Mouse (Mus musculus): ENCODE results near the gene Ltb4r1. TPM values are rescaled to one million over a fixed set of nuclear protein-coding genes. Genes with fewer than 3 reads are reported as not detected.
"Not testable (repeated sequence)": the region's sequence is repeated elsewhere in the genome, so short reads cannot be mapped to it uniquely, and the experiment has no call there.

The Ltb4r1 gene
- polyA plus RNA-seq, 1 experiment from 2014 or later, result 0.49 TPM

DNA sequence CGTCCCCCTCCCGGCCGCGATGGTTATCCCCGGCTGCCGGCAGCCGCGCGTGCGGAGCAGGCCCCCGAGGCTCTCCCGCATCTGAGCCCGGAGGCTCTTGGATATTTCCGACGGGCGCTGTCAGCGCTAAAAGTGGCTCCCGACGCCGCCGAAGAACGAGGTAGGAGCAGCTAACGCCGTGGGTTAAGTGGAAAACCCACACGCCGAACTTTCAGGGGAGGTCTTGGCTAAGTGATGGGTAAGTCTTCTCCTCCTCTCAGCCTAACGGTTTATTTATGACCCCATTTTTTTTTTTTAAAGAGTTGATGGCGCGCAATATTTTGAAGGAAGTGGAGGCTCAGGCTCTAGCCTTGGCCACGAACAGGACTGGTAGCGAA is 19.9 kb upstream of the Ltb4r1 start:
- 0% methylated on average over 31 of the region's 31 CpGs for WGBS
- H3K4me2 ChIP-seq, result peak overlapping the region; percentile 99
- H3K9ac ChIP-seq, result peak overlapping the region; percentile 88
- no peak for ATAC-seq (ENCODE audit: insufficient number of reproducible peaks, low FRiP score)
- peak overlapping the region; percentile 20; the same call in 1 of the 2 replicates for H3K27ac ChIP-seq (ENCODE audit: poor library complexity, severe bottlenecking)
- H3K9me3 ChIP-seq (replicated peaks), result no peaks in the 10 kb centered on the region
- H3K27me3 ChIP-seq (replicated peaks), result no peaks in the 10 kb centered on the region
- H3K36me3 ChIP-seq, result peaks cover 34% of the 10 kb centered on the region
- peak overlapping the region; percentile 84 for H3K4me3 ChIP-seq
- H3K4me1 ChIP-seq (replicated peaks), result peaks cover 22% of the 10 kb centered on the region

DNA sequence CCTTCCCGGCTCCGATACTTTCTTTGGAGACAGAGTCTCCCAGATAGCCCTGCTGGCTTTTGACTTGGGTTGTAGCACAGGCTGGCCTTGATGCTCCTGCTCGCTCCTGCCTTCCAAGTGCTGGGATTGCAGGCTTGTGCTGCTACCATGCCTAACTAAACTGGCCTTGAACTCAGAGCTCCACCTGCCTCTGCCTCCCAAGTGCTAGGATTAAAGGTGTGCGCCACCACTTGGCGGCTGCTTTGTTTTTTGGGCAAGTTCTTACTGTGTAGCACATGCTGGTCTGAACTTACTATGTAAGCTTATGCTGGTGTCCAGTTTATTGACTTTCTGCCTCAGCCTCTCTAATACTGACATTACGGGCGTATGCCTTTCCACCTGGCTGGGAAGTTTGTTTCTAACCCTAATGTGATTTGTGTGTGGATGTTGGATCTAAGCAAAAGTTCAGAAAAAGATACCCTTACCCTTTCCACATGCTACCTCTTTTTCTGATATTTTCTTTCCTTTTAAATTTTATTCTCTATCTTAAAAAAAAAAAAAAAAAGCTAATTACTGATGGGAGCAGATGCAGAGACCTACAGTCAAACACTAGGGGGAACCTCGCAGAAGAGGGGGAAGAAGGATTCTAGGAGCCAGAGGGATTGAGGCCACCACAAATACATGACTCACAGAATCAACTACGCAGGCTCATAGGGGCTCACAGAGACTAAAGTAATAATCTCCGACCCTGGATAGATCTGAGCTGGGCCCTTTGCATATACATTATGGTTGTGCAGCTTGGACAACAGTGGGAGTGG is 18.5 kb upstream of the Ltb4r1 start:
- Histone ChIP-seq H3K36me3 (peaks cover 38% of the 10 kb centered on the region), H3K4me3 (no peak overlapping the region), H3K4me2 (peak overlapping the region; percentile 99; the same call in 1 of the 2 replicates), H3K9ac (no peak overlapping the region), H3K27me3 (replicated peaks) (no peaks in the 10 kb centered on the region), H3K4me1 (replicated peaks) (peaks cover 22% of the 10 kb centered on the region), H3K27ac (ENCODE audit: poor library complexity, severe bottlenecking) (no peak overlapping the region), H3K9me3 (replicated peaks) (no peaks in the 10 kb centered on the region)
- ATAC-seq (ENCODE audit: insufficient number of reproducible peaks, low FRiP score), result no peak
- WGBS, result 89% methylated on average over 10 of the region's 10 CpGs

DNA sequence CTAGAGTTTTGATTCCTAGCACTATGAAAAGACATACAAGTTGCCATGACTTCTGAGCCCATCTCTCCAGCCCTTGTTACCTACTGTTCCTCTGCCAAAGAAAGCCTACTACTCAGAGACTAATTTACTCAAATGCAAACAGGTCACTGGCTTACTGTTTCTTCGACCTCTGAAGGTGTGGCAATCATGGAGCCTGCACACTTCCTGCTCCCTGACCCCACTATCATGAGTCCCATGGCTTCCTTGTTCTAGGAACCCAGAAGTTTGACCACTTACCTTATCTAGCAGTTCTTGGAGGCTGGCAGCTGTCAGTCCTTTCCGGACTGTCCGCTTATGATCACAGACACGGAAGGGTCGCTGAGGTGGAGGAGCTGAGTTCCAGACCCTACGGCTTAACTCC is 8.2 kb upstream of the Ltb4r1 start:
- H3K4me3 ChIP-seq, result no peak overlapping the region
- H3K36me3 ChIP-seq, result peaks cover 41% of the 10 kb centered on the region
- H3K4me2 ChIP-seq, result peak overlapping the region; percentile 54
- ATAC-seq (ENCODE audit: insufficient number of reproducible peaks, low FRiP score), result no peak
- peak overlapping the region; percentile 40; the same call in 1 of the 2 replicates for H3K9ac ChIP-seq
- H3K4me1 ChIP-seq (replicated peaks), result peaks cover 22% of the 10 kb centered on the region
- 0 out of 2 replicates have a peak overlapping the region, but pooled peaks have one; percentile 6 for H3K27ac ChIP-seq (ENCODE audit: poor library complexity, severe bottlenecking)
- peaks cover 18% of the 10 kb centered on the region for H3K27me3 ChIP-seq (replicated peaks)
- 34% methylated on average over 6 of the region's 6 CpGs for WGBS
- no peaks in the 10 kb centered on the region for H3K9me3 ChIP-seq (replicated peaks)

DNA sequence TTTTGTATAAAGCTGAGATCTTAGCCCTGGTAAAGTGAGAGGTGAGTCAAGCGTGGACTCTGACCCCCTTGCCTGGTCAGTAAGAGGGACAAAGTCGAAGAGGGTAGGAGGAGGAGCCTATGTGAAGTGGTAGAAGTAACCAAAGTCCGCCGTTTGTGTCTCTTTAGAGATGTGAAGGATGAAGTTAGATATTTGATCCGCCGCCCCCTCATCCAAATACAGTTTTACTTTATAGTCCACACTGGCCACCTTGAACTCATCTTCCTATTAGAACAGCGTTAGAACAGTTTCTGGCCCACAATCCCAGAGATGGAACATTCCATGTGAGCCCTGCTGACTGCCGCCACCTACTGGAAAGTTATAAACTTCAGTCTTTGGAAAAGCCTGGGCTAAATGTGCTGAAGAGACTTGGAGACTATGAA is 7.4 kb upstream of the Ltb4r1 start, which contains the start of gene Cideb:
Gene Cideb, minus strand, starts transcription at position 96 of the 422 bp plus-strand sequence.
- no peak for ATAC-seq (ENCODE audit: insufficient number of reproducible peaks, low FRiP score)
- peak within 1 kb of the TSS; percentile 54 for H3K4me2 ChIP-seq
- H3K9ac ChIP-seq, result peak within 1 kb of the TSS; percentile 40; the same call in 1 of the 2 replicates
- H3K27me3 ChIP-seq (replicated peaks), result peaks cover 18% of the 10 kb centered on the region
- H3K27ac ChIP-seq (ENCODE audit: poor library complexity, severe bottlenecking), result 0 out of 2 replicates have a peak within 1 kb of the TSS, but pooled peaks have one; percentile 6
- WGBS, result 10% methylated on average over 8 of the region's 8 CpGs
- H3K36me3 ChIP-seq, result peaks cover 33% of the 10 kb centered on the region
- H3K4me1 ChIP-seq (replicated peaks), result peaks cover 30% of the 10 kb centered on the region
- H3K4me3 ChIP-seq, result peak within 1 kb of the TSS; percentile 14
- H3K9me3 ChIP-seq (replicated peaks), result no peaks in the 10 kb centered on the region

DNA sequence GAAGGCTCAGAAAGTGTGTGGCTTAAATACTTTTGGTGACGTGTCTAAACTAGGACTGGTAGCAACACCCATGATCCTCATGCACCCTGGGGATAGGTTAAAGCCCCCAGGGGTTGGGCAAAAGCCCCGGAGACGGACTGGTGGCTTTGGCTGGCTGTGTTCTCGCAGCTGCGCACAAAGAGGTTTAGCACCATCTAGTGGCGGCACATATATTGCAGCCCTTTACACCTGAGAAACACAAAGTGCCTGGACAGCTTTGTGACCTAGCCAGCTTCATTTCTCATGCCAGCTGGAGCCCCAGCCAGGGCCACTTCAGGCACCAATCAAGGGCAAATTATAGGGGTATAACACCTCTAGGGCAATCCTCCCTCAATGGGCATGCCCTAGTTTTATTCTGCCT is 5.6 kb upstream of the Ltb4r1 start:
- Histone ChIP-seq H3K4me3 (peak overlapping the region; percentile 18), H3K27me3 (replicated peaks) (peaks cover 23% of the 10 kb centered on the region), H3K36me3 (peaks cover 15% of the 10 kb centered on the region), H3K4me1 (replicated peaks) (peaks cover 34% of the 10 kb centered on the region), H3K4me2 (peak overlapping the region; percentile 64)
- H3K9me3 ChIP-seq (replicated peaks); H3K27ac ChIP-seq (ENCODE audit: poor library complexity, severe bottlenecking); ATAC-seq (ENCODE audit: insufficient number of reproducible peaks, low FRiP score); H3K9ac ChIP-seq: not testable (repeated sequence)
- WGBS, result 1% methylated on average over 6 of the region's 6 CpGs

DNA sequence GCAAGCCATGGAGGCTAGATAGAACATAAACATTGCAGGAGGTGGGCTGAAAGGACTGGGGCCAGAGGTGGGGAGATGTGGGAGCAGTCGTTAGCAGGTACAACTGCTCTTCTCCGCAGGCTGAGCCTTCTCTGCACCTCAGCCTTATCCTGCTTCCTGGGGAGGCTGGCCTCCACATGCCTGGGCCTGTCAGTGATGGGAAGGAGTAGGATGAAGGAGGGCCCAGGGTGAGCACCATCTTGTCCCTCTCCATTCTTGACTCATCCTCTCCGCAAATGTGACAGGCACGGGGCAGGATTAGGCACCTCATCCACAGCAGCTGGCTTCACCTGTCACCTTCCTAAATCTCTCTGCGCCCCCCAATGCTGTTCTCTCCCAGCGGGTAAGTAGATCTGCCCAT is 4.6 kb upstream of the Ltb4r1 start, which contains the start of gene Ltb4r2:
Gene Ltb4r2, plus strand, starts transcription at position 266 of the 400 bp plus-strand sequence.
- Histone ChIP-seq H3K27me3 (replicated peaks) (peaks cover 31% of the 10 kb centered on the region), H3K4me2 (peak within 1 kb of the TSS; percentile 96), H3K4me1 (replicated peaks) (peaks cover 34% of the 10 kb centered on the region), H3K9me3 (replicated peaks) (no peaks in the 10 kb centered on the region), H3K27ac (ENCODE audit: poor library complexity, severe bottlenecking) (no peak within 1 kb of the TSS), H3K9ac (peak within 1 kb of the TSS; percentile 80), H3K4me3 (peak within 1 kb of the TSS; percentile 56), H3K36me3 (peaks cover 5% of the 10 kb centered on the region)
- no peak for ATAC-seq (ENCODE audit: insufficient number of reproducible peaks, low FRiP score)
- WGBS, result 69% methylated on average over 6 of the region's 6 CpGs

DNA sequence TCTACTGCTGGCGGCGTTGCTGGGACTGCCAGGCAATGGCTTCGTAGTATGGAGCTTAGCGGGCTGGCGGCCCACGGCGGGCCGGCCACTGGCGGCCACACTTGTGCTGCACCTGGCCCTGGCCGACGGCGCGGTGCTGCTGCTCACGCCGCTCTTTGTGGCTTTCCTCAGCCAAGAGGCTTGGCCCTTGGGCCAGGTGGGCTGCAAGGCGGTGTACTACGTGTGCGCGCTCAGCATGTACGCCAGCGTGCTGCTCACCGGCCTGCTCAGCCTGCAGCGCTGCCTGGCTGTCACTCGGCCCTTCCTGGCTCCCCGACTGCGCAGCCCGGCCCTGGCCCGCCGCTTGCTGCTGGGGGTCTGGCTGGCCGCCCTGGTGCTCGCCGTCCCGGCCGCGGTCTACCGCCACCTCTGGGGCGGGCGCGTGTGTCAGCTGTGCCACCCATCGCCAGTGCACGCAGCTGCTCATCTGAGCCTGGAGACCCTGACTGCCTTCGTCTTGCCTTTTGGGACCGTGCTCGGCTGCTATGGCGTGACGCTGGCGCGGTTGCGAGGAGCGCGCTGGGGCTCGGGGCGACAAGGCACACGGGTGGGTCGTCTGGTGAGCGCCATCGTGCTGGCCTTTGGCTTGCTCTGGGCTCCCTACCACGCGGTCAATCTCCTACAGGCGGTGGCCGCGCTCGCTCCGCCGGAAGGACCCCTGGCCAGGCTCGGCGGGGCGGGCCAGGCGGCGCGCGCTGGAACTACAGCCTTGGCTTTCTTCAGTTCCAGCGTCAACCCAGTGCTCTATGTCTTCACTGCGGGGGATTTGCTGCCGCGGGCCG is 3.6 kb upstream of the Ltb4r1 start:
- H3K4me3 ChIP-seq, result peak overlapping the region; percentile 56
- H3K27ac ChIP-seq (ENCODE audit: poor library complexity, severe bottlenecking), result no peak overlapping the region
- H3K4me2 ChIP-seq, result peak overlapping the region; percentile 96
- H3K36me3 ChIP-seq, result no peaks in the 10 kb centered on the region
- H3K4me1 ChIP-seq (replicated peaks), result peaks cover 35% of the 10 kb centered on the region
- under 1% methylated on average over 76 of the region's 77 CpGs for WGBS
- peaks cover 38% of the 10 kb centered on the region for H3K27me3 ChIP-seq (replicated peaks)
- ATAC-seq (ENCODE audit: insufficient number of reproducible peaks, low FRiP score), result peak; percentile 65
- H3K9me3 ChIP-seq (replicated peaks), result no peaks in the 10 kb centered on the region
- H3K9ac ChIP-seq, result peak overlapping the region; percentile 80

DNA sequence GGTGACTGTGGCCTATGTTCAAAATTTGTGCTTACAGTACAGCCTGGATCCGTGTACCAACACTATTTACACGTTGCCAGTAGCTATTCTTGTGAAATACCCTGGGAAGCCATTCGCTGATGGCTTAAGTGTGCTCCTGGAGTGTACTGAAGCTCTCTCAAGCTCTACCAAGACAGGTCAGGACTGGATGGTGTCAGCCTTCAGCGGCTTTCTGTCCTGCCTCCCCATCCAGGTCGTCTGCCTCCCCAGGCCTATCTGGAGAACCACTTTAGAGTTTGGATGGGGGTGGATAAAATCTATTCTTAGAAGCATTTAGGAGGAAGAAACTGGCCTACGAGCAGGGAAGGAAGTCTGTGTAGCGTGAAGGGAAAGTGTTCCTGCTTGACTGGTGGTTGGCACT is 2.6 kb upstream of the Ltb4r1 start:
- Histone ChIP-seq H3K9me3 (replicated peaks) (no peaks in the 10 kb centered on the region), H3K27me3 (replicated peaks) (peaks cover 44% of the 10 kb centered on the region), H3K36me3 (no peaks in the 10 kb centered on the region), H3K4me1 (replicated peaks) (peaks cover 34% of the 10 kb centered on the region), H3K4me2 (peak overlapping the region; percentile 96; the same call in 1 of the 2 replicates), H3K9ac (0 out of 2 replicates have a peak overlapping the region, but pooled peaks have one; percentile 80), H3K4me3 (no peak overlapping the region; the same call in 1 of the 2 replicates), H3K27ac (ENCODE audit: poor library complexity, severe bottlenecking) (peak overlapping the region; percentile 53; the same call in 1 of the 2 replicates)
- WGBS, result 28% methylated on average over 7 of the region's 7 CpGs
- no peak for ATAC-seq (ENCODE audit: insufficient number of reproducible peaks, low FRiP score)

DNA sequence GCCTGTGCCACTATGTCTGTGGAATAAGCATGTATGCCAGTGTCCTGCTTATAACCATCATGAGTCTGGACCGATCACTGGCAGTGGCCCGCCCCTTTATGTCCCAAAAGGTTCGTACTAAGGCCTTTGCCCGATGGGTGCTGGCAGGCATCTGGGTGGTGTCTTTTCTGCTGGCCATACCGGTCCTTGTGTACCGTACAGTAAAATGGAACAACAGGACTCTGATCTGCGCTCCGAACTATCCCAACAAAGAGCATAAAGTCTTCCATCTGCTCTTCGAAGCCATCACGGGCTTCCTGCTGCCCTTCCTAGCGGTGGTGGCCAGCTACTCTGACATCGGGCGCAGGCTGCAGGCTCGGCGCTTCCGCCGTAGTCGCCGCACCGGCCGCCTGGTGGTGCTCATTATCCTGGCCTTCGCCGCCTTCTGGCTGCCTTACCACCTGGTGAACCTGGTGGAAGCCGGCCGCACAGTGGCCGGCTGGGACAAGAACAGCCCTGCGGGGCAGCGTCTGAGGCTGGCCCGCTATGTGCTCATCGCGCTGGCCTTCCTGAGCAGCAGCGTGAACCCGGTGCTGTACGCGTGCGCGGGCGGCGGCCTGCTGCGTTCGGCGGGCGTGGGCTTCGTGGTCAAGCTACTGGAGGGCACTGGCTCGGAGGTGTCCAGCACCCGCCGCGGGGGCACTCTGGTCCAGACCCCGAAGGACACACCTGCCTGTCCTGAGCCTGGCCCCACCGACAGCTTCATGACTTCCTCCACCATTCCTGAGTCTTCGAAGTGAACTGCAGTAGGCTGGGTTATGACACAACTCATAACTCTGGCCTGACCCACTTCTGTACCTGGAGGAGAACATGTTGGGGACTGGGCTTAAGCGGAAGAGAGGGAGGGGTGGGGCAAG is 2.0 kb downstream of the Ltb4r1 start:
- Histone ChIP-seq H3K27ac (ENCODE audit: poor library complexity, severe bottlenecking) (no peak overlapping the region), H3K4me1 (replicated peaks) (peaks cover 22% of the 10 kb centered on the region), H3K9ac (peak overlapping the region; percentile 68), H3K9me3 (replicated peaks) (no peaks in the 10 kb centered on the region), H3K27me3 (replicated peaks) (peaks cover 44% of the 10 kb centered on the region), H3K4me2 (peak overlapping the region; percentile 80), H3K36me3 (0 out of 2 replicates have a peak, but pooled peaks cover 4% of the 10 kb centered on the region), H3K4me3 (peak overlapping the region; percentile 42)
- ATAC-seq (ENCODE audit: insufficient number of reproducible peaks, low FRiP score), result peak; percentile 41; the same call in 1 of the 2 replicates
- 12% methylated on average over 52 of the region's 52 CpGs for WGBS

DNA sequence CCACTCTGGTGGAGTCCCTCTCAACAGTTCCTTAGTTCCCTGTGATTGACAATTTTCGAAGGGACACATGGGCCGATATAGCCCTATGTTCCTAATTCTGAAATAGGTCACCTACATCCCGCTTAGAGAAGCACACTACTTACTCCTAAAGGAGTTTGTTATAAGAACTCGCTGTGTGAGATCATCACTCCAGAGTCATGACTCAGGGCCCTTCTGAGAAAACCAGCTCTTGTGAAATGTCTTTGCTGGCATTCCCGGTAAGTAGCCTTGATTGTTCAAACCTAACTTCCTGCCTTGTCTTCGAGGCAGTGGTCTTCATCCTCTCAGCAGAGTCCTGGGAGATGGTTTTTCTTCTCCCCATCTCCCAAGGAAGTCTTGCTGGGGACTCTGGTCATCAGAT is 2.8 kb downstream of the Ltb4r1 start:
- peaks cover 14% of the 10 kb centered on the region for H3K4me1 ChIP-seq (replicated peaks)
- H3K9ac ChIP-seq, result no peak overlapping the region
- peaks cover 44% of the 10 kb centered on the region for H3K27me3 ChIP-seq (replicated peaks)
- no peak for ATAC-seq (ENCODE audit: insufficient number of reproducible peaks, low FRiP score)
- WGBS, result 78% methylated on average over 6 of the region's 6 CpGs
- no peak overlapping the region for H3K4me3 ChIP-seq
- H3K9me3 ChIP-seq (replicated peaks), result no peaks in the 10 kb centered on the region
- 0 out of 2 replicates have a peak, but pooled peaks cover 9% of the 10 kb centered on the region for H3K36me3 ChIP-seq
- H3K4me2 ChIP-seq, result no peak overlapping the region; the same call in 1 of the 2 replicates
- no peak overlapping the region for H3K27ac ChIP-seq (ENCODE audit: poor library complexity, severe bottlenecking)

Measured in heart, embryonic 12.5 days (tissue).